Mouse (Mus musculus): Measurements from ENCODE around the gene Qrsl1. TPM values are rescaled to one million over a fixed set of nuclear protein-coding genes. Genes with fewer than 3 reads are reported as not detected.

Gene Qrsl1
- polyA plus RNA-seq, 2 experiments = 5.6 to 7.2 TPM

- DNase-seq (ENCODE audit: low read depth in 3 of 3, low spot score in 3 of 3) (no peak), ATAC-seq (ENCODE audit: insufficient read depth) (no peak)
- 74% methylated on average over 12 of the region's 12 CpGs for WGBS (ENCODE audit: insufficient replicate concordance)
- Histone ChIP-seq H3K4me2 (ENCODE audit: low read depth) (no peak overlapping the region), H3K27ac (no peak overlapping the region), H3K4me1 (replicated peaks; ENCODE audit: control insufficient read depth in 2 of 2, insufficient read depth in 2 of 2, low read length in 1 of 2) (peaks cover 0 to 7% of the 10 kb centered on the region in 2 experiments; a peak in 1 of 4 replicates), H3K4me3 (ENCODE audit: insufficient read depth in 1 of 2, low read depth in 2 of 2, low read length in 2 of 2) (no peak overlapping the region), H3K9me3 (ENCODE audit: control insufficient read depth, low read length) (no peaks in the 10 kb centered on the region), H3K9ac (replicated peaks) (no peak overlapping the region), H3K36me3 (replicated peaks; ENCODE audit: control insufficient read depth, insufficient read depth, low read depth) (peaks cover 3% of the 10 kb centered on the region), H3K27me3 (ENCODE audit: control insufficient read depth, insufficient read depth, low read length) (no peaks in the 10 kb centered on the region)
- TF ChIP-seq EP300 (IDR thresholded peaks at IDR 0.05; ENCODE audit: low read depth) = no peak
- TF ChIP-seq CTCF (IDR thresholded peaks at IDR 0.05; ENCODE audit: low read depth) = no peak
These were observed 14.6 kb upstream of the Qrsl1 start for GRCm38 (mm10) chr10:43916181-43916580.

GRCm38 (mm10) chr10:43912236-43912635 lies 10.7 kb upstream of the Qrsl1 start:
- ATAC-seq (ENCODE audit: insufficient read depth) = no peak
- H3K9me3 ChIP-seq (ENCODE audit: control insufficient read depth, low read length) = no peaks in the 10 kb centered on the region
- no peaks in the 10 kb centered on the region; the same call in 1 of the 2 replicates for H3K36me3 ChIP-seq (replicated peaks; ENCODE audit: control insufficient read depth, insufficient read depth, low read depth)
- peaks cover 0 to 7% of the 10 kb centered on the region in 2 experiments; a peak in 1 of 4 replicates for H3K4me1 ChIP-seq (replicated peaks; ENCODE audit: control insufficient read depth in 2 of 2, insufficient read depth in 2 of 2, low read length in 1 of 2)
- no peaks in the 10 kb centered on the region for H3K27me3 ChIP-seq (ENCODE audit: control insufficient read depth, insufficient read depth, low read length)
- TF ChIP-seq EP300 (IDR thresholded peaks at IDR 0.05; ENCODE audit: low read depth) (no peak), CTCF (IDR thresholded peaks at IDR 0.05; ENCODE audit: low read depth) (no peak)
- H3K4me2 ChIP-seq (ENCODE audit: low read depth) = no peak overlapping the region
- H3K4me3 ChIP-seq (ENCODE audit: insufficient read depth in 1 of 2, low read depth in 2 of 2, low read length in 2 of 2) = no peak overlapping the region
- H3K9ac ChIP-seq (replicated peaks) = no peak overlapping the region
- H3K27ac ChIP-seq = no peak overlapping the region
- no peak for DNase-seq (ENCODE audit: low read depth in 3 of 3, low spot score in 3 of 3)
- WGBS (ENCODE audit: insufficient replicate concordance) = 20% methylated on average over 3 of the region's 3 CpGs

- Histone ChIP-seq H3K9me3 (ENCODE audit: control insufficient read depth, low read length) (no peaks in the 10 kb centered on the region), H3K4me1 (replicated peaks; ENCODE audit: control insufficient read depth in 2 of 2, insufficient read depth in 2 of 2, low read length in 1 of 2) (no peaks in the 10 kb centered on the region; a peak in 1 of 4 replicates), H3K27ac (no peak overlapping the region), H3K27me3 (ENCODE audit: control insufficient read depth, insufficient read depth, low read length) (no peaks in the 10 kb centered on the region), H3K4me2 (ENCODE audit: low read depth) (no peak overlapping the region), H3K9ac (replicated peaks) (no peak overlapping the region), H3K36me3 (replicated peaks; ENCODE audit: control insufficient read depth, insufficient read depth, low read depth) (no peaks in the 10 kb centered on the region; the same call in 1 of the 2 replicates), H3K4me3 (ENCODE audit: insufficient read depth in 1 of 2, low read depth in 2 of 2, low read length in 2 of 2) (no peak overlapping the region)
- ATAC-seq (ENCODE audit: insufficient read depth) (no peak), DNase-seq (ENCODE audit: low read depth in 3 of 3, low spot score in 3 of 3) (no peak)
- TF ChIP-seq EP300 (IDR thresholded peaks at IDR 0.05; ENCODE audit: low read depth) (no peak), CTCF (IDR thresholded peaks at IDR 0.05; ENCODE audit: low read depth) (no peak)
- 62% methylated on average over 8 of the region's 8 CpGs for WGBS (ENCODE audit: insufficient replicate concordance)
These were observed 9.3 kb upstream of the Qrsl1 start for GRCm38 (mm10) chr10:43910873-43911142.

- no peak overlapping the region for H3K27ac ChIP-seq
- no peak overlapping the region for H3K4me2 ChIP-seq (ENCODE audit: low read depth)
- H3K9ac ChIP-seq (replicated peaks) = no peak overlapping the region
- 58% methylated on average over 12 of the region's 12 CpGs for WGBS (ENCODE audit: insufficient replicate concordance)
- H3K4me1 ChIP-seq (replicated peaks; ENCODE audit: control insufficient read depth in 2 of 2, insufficient read depth in 2 of 2, low read length in 1 of 2) = no peaks in the 10 kb centered on the region; a peak in 1 of 4 replicates
- no peaks in the 10 kb centered on the region for H3K9me3 ChIP-seq (ENCODE audit: control insufficient read depth, low read length)
- H3K27me3 ChIP-seq (ENCODE audit: control insufficient read depth, insufficient read depth, low read length) = no peaks in the 10 kb centered on the region
- no peaks in the 10 kb centered on the region; the same call in 1 of the 2 replicates for H3K36me3 ChIP-seq (replicated peaks; ENCODE audit: control insufficient read depth, insufficient read depth, low read depth)
- no peak for ATAC-seq (ENCODE audit: insufficient read depth)
- no peak for DNase-seq (ENCODE audit: low read depth in 3 of 3, low spot score in 3 of 3)
- no peak overlapping the region for H3K4me3 ChIP-seq (ENCODE audit: insufficient read depth in 1 of 2, low read depth in 2 of 2, low read length in 2 of 2)
- no peak for TF ChIP-seq EP300 (IDR thresholded peaks at IDR 0.05; ENCODE audit: low read depth)
- no peak for TF ChIP-seq CTCF (IDR thresholded peaks at IDR 0.05; ENCODE audit: low read depth)
These were observed 8.7 kb upstream of the Qrsl1 start for GRCm38 (mm10) chr10:43910032-43910872.

- no peak overlapping the region for H3K4me3 ChIP-seq (ENCODE audit: insufficient read depth in 1 of 2, low read depth in 2 of 2, low read length in 2 of 2)
- peaks cover 6 to 9% of the 10 kb centered on the region in 2 experiments for H3K4me1 ChIP-seq (replicated peaks; ENCODE audit: control insufficient read depth in 2 of 2, insufficient read depth in 2 of 2, low read length in 1 of 2)
- no peak overlapping the region for H3K27ac ChIP-seq
- TF ChIP-seq CTCF (IDR thresholded peaks at IDR 0.05; ENCODE audit: low read depth) = no peak
- no peak for TF ChIP-seq EP300 (IDR thresholded peaks at IDR 0.05; ENCODE audit: low read depth)
- no peaks in the 10 kb centered on the region for H3K36me3 ChIP-seq (replicated peaks; ENCODE audit: control insufficient read depth, insufficient read depth, low read depth)
- DNase-seq (ENCODE audit: low read depth in 3 of 3, low spot score in 3 of 3) (no peak), ATAC-seq (ENCODE audit: insufficient read depth) (no peak)
- H3K4me2 ChIP-seq (ENCODE audit: low read depth) = no peak overlapping the region
- no peaks in the 10 kb centered on the region for H3K9me3 ChIP-seq (ENCODE audit: control insufficient read depth, low read length)
- no peak overlapping the region for H3K9ac ChIP-seq (replicated peaks)
- no peaks in the 10 kb centered on the region for H3K27me3 ChIP-seq (ENCODE audit: control insufficient read depth, insufficient read depth, low read length)
- WGBS (ENCODE audit: insufficient replicate concordance) = 81% methylated on average over 1 of the region's 1 CpGs
These were observed 3.0 kb upstream of the Qrsl1 start for GRCm38 (mm10) chr10:43904569-43904968.
